Comparison of ENCODE assay signal across 8 mouse cellular contexts in the genomic region with DNA sequence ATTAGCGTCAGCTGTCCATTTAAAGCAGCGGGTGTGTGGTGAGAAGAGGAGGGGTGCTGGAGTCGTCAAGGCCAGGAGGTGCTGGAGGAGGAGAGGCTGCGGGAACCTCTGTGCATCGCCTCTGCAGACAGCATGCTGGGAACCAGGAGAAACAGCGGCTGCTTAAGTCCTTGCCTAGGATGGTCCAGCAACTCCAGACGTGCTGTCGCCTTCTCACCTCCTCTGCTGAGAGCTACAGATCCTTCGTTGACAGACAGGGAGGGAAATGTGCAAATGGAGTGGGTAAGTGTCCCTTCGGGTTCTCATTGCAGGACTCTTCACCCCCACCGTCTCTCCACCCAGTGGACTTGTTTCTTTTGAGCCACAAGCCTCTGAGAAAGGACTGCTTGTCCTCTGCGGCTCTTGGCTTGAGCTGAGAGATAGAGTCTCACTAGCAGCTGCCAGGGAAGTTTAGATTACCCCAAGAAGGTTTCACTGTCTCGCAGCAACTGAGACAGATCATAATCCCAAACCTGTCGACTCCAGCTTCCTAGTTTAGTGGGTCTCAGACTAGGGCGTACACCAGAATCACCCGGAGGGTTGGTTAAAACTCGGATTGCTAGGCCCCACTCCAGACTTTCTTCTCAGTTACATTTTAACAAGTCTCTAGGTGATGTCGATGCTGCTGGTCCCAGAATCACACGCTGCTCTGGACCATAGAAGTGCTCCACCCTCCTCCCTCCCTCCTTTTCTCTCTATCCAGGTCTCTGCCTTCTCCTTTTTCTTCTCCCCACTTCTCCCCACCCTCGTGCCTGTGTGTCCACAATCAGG. TPM values are rescaled to one million over a fixed set of nuclear protein-coding genes. Genes with fewer than 3 reads are reported as not detected.
DNase-seq lines count a peak whose midpoint lies in the region; ATAC-seq lines count a peak whose summit lies in the region.

No protein-coding gene starts in this region.

- H3K9ac ChIP-seq in embryonic facial prominence, embryonic 13.5 days = peak overlapping the region; percentile 81
- peak overlapping the region; percentile 95 for H3K9ac ChIP-seq in heart, embryonic 16.5 days (ENCODE audit: low read length)
- peak overlapping the region; percentile 77 for H3K9ac ChIP-seq in limb, embryonic 13.5 days

- no peak for ATAC-seq in embryonic facial prominence, embryonic 13.5 days (ENCODE audit: insufficient number of reproducible peaks, insufficient read depth, low FRiP score, low TSS enrichment, low read depth)
- 0 out of 2 replicates have a peak, but pooled peaks have one; percentile 6 for ATAC-seq in heart, embryonic 16.5 days (replicated peaks; ENCODE audit: extremely low read depth, insufficient read depth, low FRiP score)
- no peak for ATAC-seq in limb, embryonic 13.5 days (ENCODE audit: low FRiP score, low read depth)

- peak overlapping the region; percentile 72 for H3K4me3 ChIP-seq in embryonic facial prominence, embryonic 13.5 days
- peak overlapping the region; percentile 85 for H3K4me3 ChIP-seq in heart, embryonic 16.5 days (ENCODE audit: low read length)
- peak overlapping the region; percentile 78 for H3K4me3 ChIP-seq in limb, embryonic 13.5 days

- peak overlapping the region; percentile 86 for H3K4me2 ChIP-seq in embryonic facial prominence, embryonic 13.5 days
- H3K4me2 ChIP-seq in heart, embryonic 16.5 days (ENCODE audit: low read depth, low read length) = peak overlapping the region; percentile 93
- peak overlapping the region; percentile 75 for H3K4me2 ChIP-seq in limb, embryonic 13.5 days (replicated peaks)

- H3K9me3 ChIP-seq in embryonic facial prominence, embryonic 13.5 days = no peaks in the 10 kb centered on the region
- no peaks in the 10 kb centered on the region for H3K9me3 ChIP-seq in heart, embryonic 16.5 days (replicated peaks; ENCODE audit: control insufficient read depth, low read length)
- no peaks in the 10 kb centered on the region for H3K9me3 ChIP-seq in limb, embryonic 13.5 days

- H3K36me3 ChIP-seq in embryonic facial prominence, embryonic 13.5 days = peaks cover 11% of the 10 kb centered on the region
- peaks cover 8% of the 10 kb centered on the region; the same call in 1 of the 2 replicates for H3K36me3 ChIP-seq in heart, embryonic 16.5 days (ENCODE audit: control insufficient read depth, insufficient read depth)
- peaks cover 10% of the 10 kb centered on the region for H3K36me3 ChIP-seq in limb, embryonic 13.5 days

- DNase-seq in frontal cortex, postnatal 36 days (ENCODE audit: low spot score in 2 of 2) = peak; percentile 13 to 28
- DNase-seq in frontal cortex, postnatal 14 days (ENCODE audit: low spot score in 2 of 2) = no peak
- DNase-seq in neural tube, embryonic 10.5 days (ENCODE audit: extremely low spot score, low spot score) = peak; percentile 64
- DNase-seq in layer of hippocampus, postnatal 10 days (ENCODE audit: low spot score in 2 of 2) = no peak
- no peak for DNase-seq in cerebellum, postnatal 36 days

- H3K27ac ChIP-seq in embryonic facial prominence, embryonic 13.5 days = peak overlapping the region; percentile 93
- H3K27ac ChIP-seq in heart, embryonic 16.5 days (ENCODE audit: low read length) = peak overlapping the region; percentile 98
- H3K27ac ChIP-seq in limb, embryonic 13.5 days = peak overlapping the region; percentile 98

- peaks cover 44% of the 10 kb centered on the region for H3K4me1 ChIP-seq in embryonic facial prominence, embryonic 13.5 days
- peaks cover 50% of the 10 kb centered on the region for H3K4me1 ChIP-seq in heart, embryonic 16.5 days (ENCODE audit: control insufficient read depth, insufficient read depth, low read length)
- H3K4me1 ChIP-seq in limb, embryonic 13.5 days = peaks cover 60% of the 10 kb centered on the region

- 5% methylated on average over 20 of the region's 20 CpGs for WGBS in embryonic facial prominence, embryonic 13.5 days
- WGBS in heart, embryonic 16.5 days = 8% methylated on average over 20 of the region's 20 CpGs
- WGBS in limb, embryonic 13.5 days = 4% methylated on average over 20 of the region's 20 CpGs

- H3K27me3 ChIP-seq in embryonic facial prominence, embryonic 13.5 days = no peaks in the 10 kb centered on the region
- H3K27me3 ChIP-seq in heart, embryonic 16.5 days (ENCODE audit: control insufficient read depth, insufficient read depth, low read length) = no peaks in the 10 kb centered on the region
- H3K27me3 ChIP-seq in limb, embryonic 13.5 days = no peaks in the 10 kb centered on the region

RNA-seq across cellular contexts. Expression of a gene that starts 2.7 kb away (rescaled TPM):
- polyA plus RNA-seq in embryonic facial prominence, embryonic 13.5 days (2015; fragmentation: Nextera tagmentation; extraction: Ambion mirVana) = 50.3 TPM in 2 replicates
- 55.4 and 61.1 TPM in 2 replicates for polyA plus RNA-seq in heart, embryonic 16.5 days (2015; fragmentation: Nextera tagmentation; extraction: Ambion mirVana)
- 102 and 104 TPM in 2 replicates for polyA plus RNA-seq in limb, embryonic 13.5 days (2015; fragmentation: Nextera tagmentation; extraction: Ambion mirVana)
- total RNA-seq in layer of hippocampus, postnatal 10 days (2021) = 1 to 10 TPM; 6.1 to 6.8 TPM

Comparison
In these comparisons a context has a peak if more than half of its experiments do, and no peak if none do; other contexts are left out.
1. DNase-seq: peak in frontal cortex, postnatal 36 days (2 of 2) and neural tube, embryonic 10.5 days (single experiment); none in frontal cortex, postnatal 14 days (0 of 2), layer of hippocampus, postnatal 10 days (0 of 2) and cerebellum, postnatal 36 days (0 of 2).
2. Peak in every context shown above with its lines, with median percentiles within 50 percentile points of each other: H3K27ac ChIP-seq, H3K4me2 ChIP-seq, H3K4me3 ChIP-seq and H3K9ac ChIP-seq.